Mouse (Mus musculus) cortical plate, adult 2 months (tissue): Measurements from ENCODE around the gene Gstm2.

ENCODE experiments used
- CTCF ChIP-seq: fragments of 200-500 bp; IDR thresholded peaks from 2 replicates; pipeline ENCODE4 v1.5.1; 2011; ENCODE audit warnings: mild to moderate bottlenecking, control low read depth, low read length; ENCODE audit not compliant: insufficient read depth; ENCODE audit errors: extremely low read depth
- POLR2A ChIP-seq: fragments of 200-500 bp; IDR thresholded peaks from 2 replicates; pipeline ENCODE4 v1.6.1; 2011; ENCODE audit warnings: mild to moderate bottlenecking, low read length, control low read depth; ENCODE audit not compliant: insufficient read depth; ENCODE audit errors: extremely low read depth

- TF ChIP-seq CTCF (no peak), POLR2A (no peak)
Measured at GRCm38 (mm10) chr3:107999491-107999890, 13.2 kb upstream of the Gstm2 start.
